In the genomic region with DNA sequence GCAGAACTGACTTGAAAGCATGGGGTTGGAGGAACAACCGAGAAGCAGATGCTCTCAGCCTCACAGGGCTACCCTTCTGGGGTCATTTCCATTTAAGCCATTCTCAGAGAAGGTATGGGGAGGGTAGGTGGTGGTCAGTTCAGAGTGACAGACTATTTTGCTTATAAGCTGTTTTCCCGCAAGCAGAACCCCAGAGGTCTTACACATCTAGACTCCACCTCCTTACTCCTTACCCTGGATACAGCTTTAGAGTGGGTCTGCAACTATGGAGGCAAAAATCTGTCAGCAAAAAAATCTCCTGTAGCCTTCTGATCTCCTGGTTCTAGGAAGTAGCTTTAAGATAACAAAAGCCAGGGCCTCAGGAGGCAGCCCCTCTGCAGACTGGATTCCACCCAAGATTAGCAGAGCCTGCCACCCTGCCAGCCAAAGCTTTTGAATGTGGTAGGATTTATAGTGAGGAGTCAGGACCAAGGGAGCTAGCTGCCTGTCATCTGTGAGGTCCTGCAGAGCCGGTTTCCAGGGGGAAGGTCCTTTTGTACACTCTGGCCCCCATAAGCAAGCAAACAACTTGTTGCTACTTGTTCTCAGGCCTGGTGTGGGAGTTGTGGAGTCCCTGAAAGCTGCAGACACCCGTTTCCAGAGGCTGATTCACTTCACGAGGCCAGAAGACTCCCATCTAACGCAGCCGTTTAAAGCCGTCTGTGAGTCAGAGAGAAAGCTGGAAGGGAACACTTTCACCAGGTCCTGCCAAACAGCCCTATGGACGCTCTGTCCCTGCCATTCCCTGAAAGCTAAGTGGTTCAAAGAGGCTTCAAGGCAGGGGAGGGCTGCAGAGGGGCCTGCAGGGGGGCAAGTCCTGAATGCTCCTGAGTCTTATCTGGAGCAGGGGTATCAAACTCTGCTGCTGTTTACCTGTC, we compare ENCODE assay signal across 8 mouse cellular contexts. TPM values are rescaled to one million over a fixed set of nuclear protein-coding genes. Genes with fewer than 3 reads are reported as not detected.
DNase-seq lines count a peak whose midpoint lies in the region; ATAC-seq lines count a peak whose summit lies in the region.

No protein-coding gene starts in this region.

- peak overlapping the region; percentile 34 for H3K4me2 ChIP-seq in heart, embryonic 13.5 days
- H3K4me2 ChIP-seq in lung, embryonic 16.5 days (ENCODE audit: low read depth, low read length) = no peak overlapping the region
- H3K4me2 ChIP-seq in stomach, embryonic 14.5 days (replicated peaks; ENCODE audit: low read depth, low read length) = no peak overlapping the region; the same call in 1 of the 2 replicates

- WGBS in heart, embryonic 13.5 days = 12% methylated on average over 9 of the region's 9 CpGs
- 22% methylated on average over 9 of the region's 9 CpGs for WGBS in lung, embryonic 16.5 days
- 13% methylated on average over 9 of the region's 9 CpGs for WGBS in stomach, embryonic 14.5 days

- peak; percentile 32 for DNase-seq in adrenal gland, postnatal 10 days
- no peak for DNase-seq in adrenal gland, postnatal 25 days
- peak; percentile 47 for DNase-seq in embryo, embryonic 10.5 days (ENCODE audit: low spot score)
- DNase-seq in frontal cortex, postnatal 36 days (ENCODE audit: low spot score in 2 of 2) = no peak
- no peak for DNase-seq in cerebellum, adult 9-11 months

- peak overlapping the region; percentile 67 for H3K9ac ChIP-seq in heart, embryonic 13.5 days
- peak overlapping the region; percentile 39; the same call in 1 of the 2 replicates for H3K9ac ChIP-seq in lung, embryonic 16.5 days (ENCODE audit: low read length)
- no peak overlapping the region for H3K9ac ChIP-seq in stomach, embryonic 14.5 days (replicated peaks; ENCODE audit: low read depth, low read length)

- no peaks in the 10 kb centered on the region for H3K9me3 ChIP-seq in heart, embryonic 13.5 days
- H3K9me3 ChIP-seq in lung, embryonic 16.5 days (ENCODE audit: control insufficient read depth, low read length) = no peaks in the 10 kb centered on the region
- H3K9me3 ChIP-seq in stomach, embryonic 14.5 days (ENCODE audit: control insufficient read depth, low read depth, low read length) = no peaks in the 10 kb centered on the region

- H3K27me3 ChIP-seq in heart, embryonic 13.5 days (replicated peaks) = no peaks in the 10 kb centered on the region
- no peaks in the 10 kb centered on the region for H3K27me3 ChIP-seq in lung, embryonic 16.5 days (ENCODE audit: control insufficient read depth, insufficient read depth, low read depth, low read length)
- no peaks in the 10 kb centered on the region for H3K27me3 ChIP-seq in stomach, embryonic 14.5 days (ENCODE audit: control insufficient read depth, insufficient read depth, low read length)

- no peak overlapping the region for H3K4me3 ChIP-seq in heart, embryonic 13.5 days
- H3K4me3 ChIP-seq in lung, embryonic 16.5 days (ENCODE audit: low read length) = no peak overlapping the region
- no peak overlapping the region for H3K4me3 ChIP-seq in stomach, embryonic 14.5 days (ENCODE audit: low read depth, low read length)

- no peak for ATAC-seq in heart, embryonic 13.5 days (ENCODE audit: extremely low read depth, insufficient number of reproducible peaks, low FRiP score, low TSS enrichment)
- ATAC-seq in lung, embryonic 16.5 days (ENCODE audit: low read depth) = peak; percentile 73
- ATAC-seq in stomach, embryonic 14.5 days (ENCODE audit: insufficient number of reproducible peaks, insufficient read depth, low FRiP score, low read depth) = peak; percentile 70

- no peaks in the 10 kb centered on the region for H3K36me3 ChIP-seq in heart, embryonic 13.5 days
- no peaks in the 10 kb centered on the region for H3K36me3 ChIP-seq in lung, embryonic 16.5 days (ENCODE audit: control insufficient read depth, insufficient read depth, low read length)
- H3K36me3 ChIP-seq in stomach, embryonic 14.5 days (ENCODE audit: control insufficient read depth, insufficient read depth, low read length) = no peaks in the 10 kb centered on the region

- peak overlapping the region; percentile 94 for H3K27ac ChIP-seq in heart, embryonic 13.5 days (replicated peaks)
- peak overlapping the region; percentile 89 for H3K27ac ChIP-seq in lung, embryonic 16.5 days (ENCODE audit: low read length)
- H3K27ac ChIP-seq in stomach, embryonic 14.5 days (ENCODE audit: low read length) = peak overlapping the region; percentile 91

- peaks cover 67% of the 10 kb centered on the region for H3K4me1 ChIP-seq in heart, embryonic 13.5 days
- peaks cover 17% of the 10 kb centered on the region for H3K4me1 ChIP-seq in lung, embryonic 16.5 days (replicated peaks; ENCODE audit: control insufficient read depth, insufficient read depth, low read length)
- H3K4me1 ChIP-seq in stomach, embryonic 14.5 days (ENCODE audit: control insufficient read depth, insufficient read depth, low read length) = peaks cover 16% of the 10 kb centered on the region; the same call in 1 of the 2 replicates

RNA-seq across cellular contexts. Expression of a gene that starts 52.1 kb away (rescaled TPM):
- total RNA-seq in adrenal gland, postnatal 10 days (2021) = 1 to 10 TPM; 1.9 to 3.2 TPM
- total RNA-seq in adrenal gland, postnatal 25 days (2021) = 0.27 and 0.29 TPM in 2 replicates
- 10.0 and 10.4 TPM in 2 replicates for polyA plus RNA-seq in heart, embryonic 13.5 days (2015; fragmentation: Nextera tagmentation; extraction: Ambion mirVana)
- 71.8 and 76.1 TPM in 2 replicates for polyA plus RNA-seq in lung, embryonic 16.5 days (2015; fragmentation: Nextera tagmentation; extraction: Ambion mirVana)
- 14.3 and 15.2 TPM in 2 replicates for polyA plus RNA-seq in stomach, embryonic 14.5 days (2014; fragmentation: Nextera tagmentation; extraction: Ambion mirVana)

Comparison
In these comparisons a context has a peak if more than half of its experiments do, and no peak if none do; other contexts are left out.
1. DNase-seq: peak in adrenal gland, postnatal 10 days (single experiment) and embryo, embryonic 10.5 days (single experiment); none in adrenal gland, postnatal 25 days (single experiment), frontal cortex, postnatal 36 days (0 of 2) and cerebellum, adult 9-11 months (single experiment).
2. Peak in every context shown above with its lines, with median percentiles within 50 percentile points of each other: H3K27ac ChIP-seq.